Mouse (Mus musculus) right cerebral cortex, adult 2 months (tissue): ENCODE measurements around the gene Mkrn1.
A peak's percentile ranks its signal among the peaks of the same experiment; 100 is the strongest.
"Not testable (repeated sequence)": the region's sequence is repeated elsewhere in the genome, so short reads cannot be mapped to it uniquely, and the experiment has no call there.

Source experiments
- DNase-seq, 2 experiments: peaks; one replicate each; pipeline ENCODE4 v3.0.0; 2021 to 2022; ENCODE audit warnings: low spot score in 2 of 2

Gene Mkrn1

GRCm38 (mm10) chr6:39430722-39431121 is 10.5 kb upstream of the Mkrn1 start:
- DNase-seq: no peak

- no peak for DNase-seq
Observed at GRCm38 (mm10) chr6:39429007-39429788, 8.9 kb upstream of the Mkrn1 start.

GRCm38 (mm10) chr6:39427276-39428003 is 7.2 kb upstream of the Mkrn1 start:
- DNase-seq: no peak

- no peak for DNase-seq
Observed at GRCm38 (mm10) chr6:39426725-39427124, 6.5 kb upstream of the Mkrn1 start.

- no peak for DNase-seq
Observed at GRCm38 (mm10) chr6:39425181-39425580, 4.9 kb upstream of the Mkrn1 start.

- DNase-seq: no peak
Observed at GRCm38 (mm10) chr6:39423686-39424085, 3.4 kb upstream of the Mkrn1 start.

GRCm38 (mm10) chr6:39423130-39423551 is 2.9 kb upstream of the Mkrn1 start:
- DNase-seq: no peak

GRCm38 (mm10) chr6:39420867-39421266 is 605 bp upstream of the Mkrn1 start:
- DNase-seq: no peak

GRCm38 (mm10) chr6:39419386-39419850 is 844 bp downstream of the Mkrn1 start:
- peak; percentile 37 to 46 for DNase-seq

GRCm38 (mm10) chr6:39416654-39417053 is 3.6 kb downstream of the Mkrn1 start:
- DNase-seq: not testable (repeated sequence)

- DNase-seq: peak; percentile 84 to 85
Observed at GRCm38 (mm10) chr6:39415762-39416161, 4.5 kb downstream of the Mkrn1 start.

- peak; percentile 27 to 44 for DNase-seq
Observed at GRCm38 (mm10) chr6:39414106-39414505, 6.2 kb downstream of the Mkrn1 start.

GRCm38 (mm10) chr6:39406480-39406879 is 13.8 kb downstream of the Mkrn1 start:
- DNase-seq: no peak

GRCm38 (mm10) chr6:39403136-39403535 is 17.1 kb downstream of the Mkrn1 start:
- DNase-seq: no peak

- no peak for DNase-seq
Observed at GRCm38 (mm10) chr6:39400343-39400742, 19.9 kb downstream of the Mkrn1 start.

- no peak for DNase-seq
Observed at GRCm38 (mm10) chr6:39398342-39398741, 21.9 kb downstream of the Mkrn1 start.

- no peak for DNase-seq
Observed at GRCm38 (mm10) chr6:39397046-39397445, 23.2 kb downstream of the Mkrn1 start.

- no peak for DNase-seq
Observed at GRCm38 (mm10) chr6:39395916-39396315, 24.3 kb downstream of the Mkrn1 start.

GRCm38 (mm10) chr6:39395471-39395870 is 24.8 kb downstream of the Mkrn1 start:
- no peak for DNase-seq

- no peak for DNase-seq
Observed at GRCm38 (mm10) chr6:39389988-39390387, 30.3 kb downstream of the Mkrn1 start.

GRCm38 (mm10) chr6:39381125-39381880 is 39.0 kb downstream of the Mkrn1 start, which contains the start of gene Rab19:
Gene Rab19, plus strand, starts transcription at chr6:39381175.
- no peak for DNase-seq

GRCm38 (mm10) chr6:39380276-39380675 is 40.0 kb downstream of the Mkrn1 start:
- DNase-seq: no peak
